Mouse (Mus musculus): ENCODE measurements around the gene Apba1. TPM values are rescaled to one million over a fixed set of nuclear protein-coding genes. Genes with fewer than 3 reads are reported as not detected.

Gene Apba1
- total RNA-seq, 2 experiments from 2014 or later, result 185 to 190 TPM

- no peak for DNase-seq (ENCODE audit: low spot score in 2 of 2)
- intact Hi-C loops (cut with DNase I), result loop anchor here (2.0 to 5.0 kb wide), 2 partner anchors 98 to 565 kb away; no protein-coding TSS in a partner anchor
Measured at GRCm38 (mm10) chr19:23862736-23863135, 104.0 kb downstream of the Apba1 start.

- intact Hi-C loops (cut with DNase I), result loop anchor here (2.0 to 5.0 kb wide), 2 partner anchors 97 to 567 kb away; no protein-coding TSS in a partner anchor
- no peak for DNase-seq (ENCODE audit: low spot score in 2 of 2)
Measured at GRCm38 (mm10) chr19:23863959-23864358, 105.3 kb downstream of the Apba1 start.

- intact Hi-C loops (cut with DNase I), result loop anchor here (5.0 kb wide), 1 partner anchor 41 kb away; no protein-coding TSS in a partner anchor
- peak; percentile 43 to 66 for DNase-seq (ENCODE audit: low spot score in 2 of 2)
Measured at GRCm38 (mm10) chr19:23866045-23866444, 107.4 kb downstream of the Apba1 start.

GRCm38 (mm10) chr19:23867052-23867451 is 108.4 kb downstream of the Apba1 start:
- intact Hi-C loops (cut with DNase I), result loop anchor here (5.0 kb wide), 1 partner anchor 40 kb away; no protein-coding TSS in a partner anchor
- no peak for DNase-seq (ENCODE audit: low spot score in 2 of 2)

- intact Hi-C loops (cut with DNase I), result loop anchor here (5.0 kb wide), 1 partner anchor 40 kb away; no protein-coding TSS in a partner anchor
Measured at GRCm38 (mm10) chr19:23867589-23867988, 108.9 kb downstream of the Apba1 start.

GRCm38 (mm10) chr19:23874502-23874901 is 115.8 kb downstream of the Apba1 start:
- DNase-seq (ENCODE audit: low spot score in 2 of 2), result no peak
- intact Hi-C loops (cut with DNase I), result no loop called here

More at GRCm38 (mm10) chr19:23867589-23867988, 108.9 kb downstream of the Apba1 start:
- DNase-seq (ENCODE audit: low spot score in 2 of 2), result peak in 1 of 2 experiments; percentile 83

GRCm38 (mm10) chr19:23875819-23876218 is 117.1 kb downstream of the Apba1 start:
- intact Hi-C loops (cut with DNase I), result no loop called here
- no peak for DNase-seq (ENCODE audit: low spot score in 2 of 2)

- peak; percentile 47 to 74 for DNase-seq (ENCODE audit: low spot score in 2 of 2)
- intact Hi-C loops (cut with DNase I), result no loop called here
Measured at GRCm38 (mm10) chr19:23879862-23880261, 121.2 kb downstream of the Apba1 start.

GRCm38 (mm10) chr19:23886169-23886568 is 127.5 kb downstream of the Apba1 start:
- intact Hi-C loops (cut with DNase I), result no loop called here
- DNase-seq (ENCODE audit: low spot score in 2 of 2), result no peak

GRCm38 (mm10) chr19:23891421-23891820 is 132.7 kb downstream of the Apba1 start:
- intact Hi-C loops (cut with DNase I), result no loop called here
- DNase-seq (ENCODE audit: low spot score in 2 of 2), result no peak

- intact Hi-C loops (cut with DNase I), result no loop called here
- no peak for DNase-seq (ENCODE audit: low spot score in 2 of 2)
Measured at GRCm38 (mm10) chr19:23892633-23893032, 133.9 kb downstream of the Apba1 start.

GRCm38 (mm10) chr19:23893093-23893889 is 134.6 kb downstream of the Apba1 start:
- peak; percentile 67 to 80 for DNase-seq (ENCODE audit: low spot score in 2 of 2)
- intact Hi-C loops (cut with DNase I), result no loop called here

- no peak for DNase-seq (ENCODE audit: low spot score in 2 of 2)
- intact Hi-C loops (cut with DNase I), result no loop called here
Measured at GRCm38 (mm10) chr19:23893946-23894345, 135.3 kb downstream of the Apba1 start.

- DNase-seq (ENCODE audit: low spot score in 2 of 2), result no peak
- intact Hi-C loops (cut with DNase I), result no loop called here
Measured at GRCm38 (mm10) chr19:23894822-23895221, 136.1 kb downstream of the Apba1 start.

GRCm38 (mm10) chr19:23896915-23897314 is 138.2 kb downstream of the Apba1 start:
- intact Hi-C loops (cut with DNase I), result no loop called here
- no peak for DNase-seq (ENCODE audit: low spot score in 2 of 2)

- DNase-seq (ENCODE audit: low spot score in 2 of 2), result no peak
- intact Hi-C loops (cut with DNase I), result no loop called here
Measured at GRCm38 (mm10) chr19:23898501-23898900, 139.8 kb downstream of the Apba1 start.

- peak in 1 of 2 experiments; percentile 37 for DNase-seq (ENCODE audit: low spot score in 2 of 2)
- intact Hi-C loops (cut with DNase I), result no loop called here
Measured at GRCm38 (mm10) chr19:23901177-23901576, 142.5 kb downstream of the Apba1 start.

- intact Hi-C loops (cut with DNase I), result no loop called here
- no peak for DNase-seq (ENCODE audit: low spot score in 2 of 2)
Measured at GRCm38 (mm10) chr19:23901768-23902167, 143.1 kb downstream of the Apba1 start.

- DNase-seq (ENCODE audit: low spot score in 2 of 2), result no peak
- intact Hi-C loops (cut with DNase I), result no loop called here
Measured at GRCm38 (mm10) chr19:23903066-23903465, 144.4 kb downstream of the Apba1 start.

- DNase-seq (ENCODE audit: low spot score in 2 of 2), result no peak
- intact Hi-C loops (cut with DNase I), result loop anchor here (5.0 kb wide), 1 partner anchor 38 kb away; no protein-coding TSS in a partner anchor
Measured at GRCm38 (mm10) chr19:23904922-23905321, 146.2 kb downstream of the Apba1 start.

- DNase-seq (ENCODE audit: low spot score in 2 of 2), result no peak
- intact Hi-C loops (cut with DNase I), result loop anchor here (5.0 kb wide), 1 partner anchor 38 kb away; no protein-coding TSS in a partner anchor
Measured at GRCm38 (mm10) chr19:23905772-23906171, 147.1 kb downstream of the Apba1 start.
